Mouse (Mus musculus) erythroblast, embryonic 14.5 days (primary cell): ENCODE measurements around the gene Kmt2d.

Experiments used
- GATA1 ChIP-seq: IDR thresholded peaks from 2 replicates; pipeline ENCODE4 v1.6.1; 2012; ENCODE audit warnings: low read length, inconsistent platforms, mixed read lengths
- TAL1 ChIP-seq: IDR thresholded peaks from 3 replicates; pipeline ENCODE4 v1.6.1; 2012; ENCODE audit warnings: low read length, inconsistent platforms, mixed read lengths

- TF ChIP-seq GATA1 (no peak), TAL1 (no peak)
These were observed 20.3 kb upstream of the Kmt2d start for GRCm38 (mm10) chr15:98891198-98891742.
